Mouse (Mus musculus): ENCODE measurements at regions not wholly inside any gene's neighbourhood (a gene's known extent, or its start where the extent isn't known, plus 50 kb on each side); places are given as distances from the start of the nearest gene placed in this dataset.

- TF ChIP-seq CTCF (IDR thresholded peaks at IDR 0.05; ENCODE audit: borderline replicate concordance, insufficient read depth, low read length) (no peak), POLR2A (IDR thresholded peaks at IDR 0.05; ENCODE audit: low read depth, low read length) (no peak)
Observed at GRCm38 (mm10) chr12:73471966-73472365, 74.2 kb downstream of the Tmem30b start.

Data from embryonic fibroblast, embryonic 13.5 days (primary cell).